Mouse (Mus musculus) CD4-positive helper T cell, adult 2 months (primary cell): ENCODE data around the gene Kcnk13.

ENCODE experiments used
- DNase-seq: peaks from one replicate; pipeline ENCODE4 v3.0.0-alpha.2; 2012; ENCODE audit warnings: low read depth, missing footprints, low spot score

The Kcnk13 gene

DNA sequence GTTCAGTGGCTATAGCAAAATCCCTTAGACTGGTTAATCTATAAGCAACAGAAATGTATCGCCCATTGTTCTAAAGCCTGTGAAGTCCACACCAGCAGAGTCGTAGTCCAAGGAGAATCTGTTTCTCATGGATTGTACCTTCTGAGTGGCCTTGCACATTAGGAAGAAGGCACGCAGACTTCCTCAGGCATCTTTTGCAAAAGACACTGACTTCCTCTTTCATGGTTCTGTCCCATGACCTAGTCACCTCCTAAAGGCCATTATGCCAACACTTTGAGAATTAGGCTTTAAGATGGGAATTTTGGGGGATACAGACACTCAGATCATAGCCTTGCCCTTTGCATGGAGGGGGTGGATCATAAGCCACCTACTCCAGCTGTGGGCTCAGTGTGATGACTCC, 48.5 kb downstream of the Kcnk13 start:
- DNase-seq = no peak

DNA sequence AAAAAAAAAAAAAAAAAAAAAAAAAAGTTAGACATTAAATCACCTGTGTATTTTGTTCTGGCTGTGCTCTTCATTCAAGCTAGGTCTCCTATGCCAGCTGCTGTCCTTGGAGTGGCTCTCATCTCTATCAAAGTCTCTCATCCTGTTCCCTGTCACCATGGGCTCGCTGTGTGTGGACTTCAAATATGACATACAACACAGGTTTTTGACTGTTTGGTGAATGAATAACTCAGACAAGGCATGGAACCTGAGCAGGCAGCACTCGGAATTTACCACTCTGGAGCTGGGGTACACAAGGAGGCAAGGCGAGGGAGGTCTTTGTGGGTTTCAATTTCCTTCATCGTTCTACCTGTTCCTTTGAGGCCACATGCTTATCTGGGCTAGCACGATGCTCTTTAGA, 50.8 kb downstream of the Kcnk13 start:
- no peak for DNase-seq

DNA sequence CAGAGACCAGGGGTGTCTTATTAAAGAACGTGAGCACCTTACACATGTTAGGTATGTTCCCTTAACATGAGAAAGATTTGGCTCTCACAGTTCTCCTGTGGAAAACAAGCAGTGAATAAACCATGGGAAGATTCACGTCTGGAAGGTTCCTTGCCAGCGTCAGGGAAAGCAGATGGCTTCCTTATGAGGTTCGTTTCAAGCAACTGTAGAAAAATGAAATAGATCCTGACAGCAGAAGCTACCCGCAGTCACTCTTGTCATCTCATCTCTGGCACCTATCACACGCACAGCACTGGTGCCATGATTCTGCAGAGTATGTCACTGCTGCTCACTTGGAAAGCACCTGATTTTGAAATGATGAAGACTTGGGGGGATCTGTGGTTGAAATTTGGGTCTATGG, 53.4 kb downstream of the Kcnk13 start:
- no peak for DNase-seq

DNA sequence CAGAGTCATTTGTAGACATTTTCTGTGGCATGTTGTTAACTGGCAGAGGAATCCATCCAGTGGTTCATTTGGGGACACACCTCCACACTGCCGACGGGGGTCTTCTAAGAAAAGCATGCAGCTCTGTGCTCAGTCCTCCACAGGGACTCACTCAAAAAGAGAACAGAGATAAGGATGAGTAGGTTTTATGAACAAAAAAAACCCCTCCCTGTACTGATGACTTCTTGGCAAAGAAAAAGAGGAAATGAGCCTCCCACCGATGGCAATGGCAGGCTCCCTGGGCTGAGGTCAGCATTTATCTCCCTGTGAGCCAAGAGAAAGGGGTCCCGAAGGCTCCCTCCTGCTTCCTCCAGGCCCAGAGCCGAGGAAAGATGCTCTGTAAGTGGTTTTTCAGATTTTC, 58.2 kb downstream of the Kcnk13 start:
- no peak for DNase-seq

DNA sequence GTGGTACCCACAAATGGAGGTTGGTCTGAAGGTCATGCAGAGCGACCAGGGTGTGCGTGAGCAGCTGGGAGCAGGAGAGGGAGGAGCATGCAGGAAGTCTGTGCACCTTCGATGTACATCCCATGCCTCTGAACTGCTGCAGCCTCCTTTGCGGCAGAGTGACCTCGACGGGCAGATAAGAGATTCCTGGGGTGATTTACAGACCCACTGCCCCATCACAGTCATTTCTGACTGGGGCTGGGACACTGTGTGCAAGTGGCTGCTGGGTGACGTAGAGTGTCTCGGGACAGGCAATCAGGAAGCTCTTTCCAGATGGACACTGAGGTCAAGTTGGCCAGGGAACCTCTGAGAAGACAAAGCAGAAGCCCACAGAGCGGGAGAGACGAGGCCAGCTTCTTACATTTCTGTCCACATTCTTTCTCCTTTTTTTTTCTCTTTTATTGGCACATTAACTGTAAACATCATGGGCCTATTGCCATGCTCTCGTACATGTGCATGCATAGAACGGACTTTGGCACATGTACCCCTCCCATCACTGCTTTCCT, 59.6 kb downstream of the Kcnk13 start:
- DNase-seq = no peak

DNA sequence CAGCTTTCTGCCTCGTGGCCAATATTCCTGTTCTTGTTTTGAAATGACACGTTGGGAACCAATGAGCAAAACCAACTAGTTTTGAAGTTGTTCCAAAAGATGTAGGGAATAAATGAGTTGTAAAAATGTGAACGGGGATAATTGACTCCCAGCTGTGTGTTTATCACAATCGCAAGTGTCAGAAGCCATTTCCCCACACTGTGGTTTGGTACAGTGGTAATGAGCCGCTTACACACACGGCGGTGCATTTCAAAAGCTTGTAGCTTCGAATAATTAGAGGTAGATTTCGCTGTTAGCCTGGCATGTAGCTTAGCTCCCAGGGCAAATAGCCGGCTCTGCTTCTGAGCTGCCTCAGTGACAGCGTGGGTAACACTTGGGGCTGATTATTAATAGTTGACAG, 61.4 kb downstream of the Kcnk13 start:
- no peak for DNase-seq

DNA sequence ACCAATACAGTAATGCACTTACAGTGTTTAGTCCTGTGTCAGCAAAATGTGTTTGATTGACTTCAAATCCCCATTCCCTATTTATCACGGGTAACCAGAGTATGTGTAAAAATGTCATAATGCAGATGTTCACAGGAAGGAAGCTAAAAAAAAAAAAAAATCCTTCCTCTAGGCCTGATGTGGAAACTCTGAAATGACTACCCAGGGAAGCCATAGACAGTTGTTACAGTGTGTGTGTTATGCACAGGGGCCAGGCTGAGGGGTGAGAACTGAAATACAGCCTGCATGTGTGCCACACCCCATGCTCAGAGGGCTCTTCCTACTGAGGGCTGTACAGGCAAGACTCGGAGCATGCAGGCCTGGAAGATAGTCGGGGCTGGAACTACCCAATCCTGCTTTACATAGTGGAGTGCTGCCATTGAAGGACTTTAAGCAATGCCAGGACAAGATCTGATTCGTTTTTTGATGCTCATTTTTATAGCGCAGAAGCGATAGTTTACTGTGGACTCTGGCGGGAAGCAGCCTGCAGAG, 62.5 kb downstream of the Kcnk13 start:
- no peak for DNase-seq

DNA sequence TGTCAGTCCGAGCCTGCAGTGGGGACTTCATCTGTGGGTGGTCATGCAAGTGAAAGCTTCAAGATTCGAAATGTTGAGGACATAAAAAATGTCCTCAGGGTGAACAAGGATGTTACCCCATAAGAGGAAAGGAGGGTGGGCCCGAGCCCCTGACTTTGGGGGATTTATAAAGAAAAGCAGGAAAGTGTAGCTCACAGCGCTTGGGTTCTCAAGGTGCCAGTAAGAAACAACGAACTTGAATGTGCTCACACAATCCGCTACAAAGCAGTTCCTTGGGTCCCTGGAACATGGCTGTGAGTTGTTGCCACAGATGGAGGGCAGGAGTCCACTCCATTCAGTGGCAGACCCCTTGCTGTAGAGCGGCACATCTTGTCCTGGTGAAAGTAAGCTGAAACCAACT, 63.0 kb downstream of the Kcnk13 start:
- no peak for DNase-seq

DNA sequence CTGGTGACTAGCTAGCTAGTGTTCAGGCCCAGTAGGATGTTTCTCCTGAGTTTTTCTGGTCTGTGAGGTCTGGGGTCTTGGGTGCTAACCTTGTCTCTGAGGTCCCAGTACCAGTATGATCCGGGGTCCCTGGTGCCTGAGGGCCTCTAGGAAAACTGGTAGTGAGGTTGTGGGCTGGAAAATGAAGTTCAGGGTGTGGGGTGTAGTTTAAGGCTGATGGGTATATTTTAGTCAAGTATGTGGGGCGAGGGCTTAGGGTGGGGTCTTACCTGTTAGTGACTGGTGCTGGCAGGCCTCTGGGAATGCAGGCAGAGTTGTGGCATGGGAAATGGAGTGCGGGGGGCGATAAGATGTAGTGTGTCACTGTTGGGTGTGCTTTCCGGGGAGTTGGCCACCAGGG, 67.4 kb downstream of the Kcnk13 start:
- no peak for DNase-seq

DNA sequence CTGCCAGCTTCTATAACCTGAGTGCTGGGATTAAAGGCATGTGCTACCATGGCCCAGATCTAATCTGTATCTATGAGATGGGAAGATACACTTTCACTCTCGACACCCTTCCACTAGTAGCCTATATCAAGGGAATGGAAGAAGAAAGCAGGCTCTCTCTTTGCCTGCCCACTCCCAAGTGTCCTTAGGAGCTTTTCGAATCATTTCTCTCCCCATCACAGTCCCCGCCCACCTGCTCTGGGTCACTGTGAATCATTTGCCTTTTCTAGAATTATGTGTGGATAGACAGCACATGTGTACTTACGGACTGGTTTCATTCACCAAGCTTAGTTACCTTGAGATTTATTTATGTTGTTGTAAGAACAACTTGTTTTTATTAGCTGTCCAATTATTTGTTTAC, 68.2 kb downstream of the Kcnk13 start:
- no peak for DNase-seq

DNA sequence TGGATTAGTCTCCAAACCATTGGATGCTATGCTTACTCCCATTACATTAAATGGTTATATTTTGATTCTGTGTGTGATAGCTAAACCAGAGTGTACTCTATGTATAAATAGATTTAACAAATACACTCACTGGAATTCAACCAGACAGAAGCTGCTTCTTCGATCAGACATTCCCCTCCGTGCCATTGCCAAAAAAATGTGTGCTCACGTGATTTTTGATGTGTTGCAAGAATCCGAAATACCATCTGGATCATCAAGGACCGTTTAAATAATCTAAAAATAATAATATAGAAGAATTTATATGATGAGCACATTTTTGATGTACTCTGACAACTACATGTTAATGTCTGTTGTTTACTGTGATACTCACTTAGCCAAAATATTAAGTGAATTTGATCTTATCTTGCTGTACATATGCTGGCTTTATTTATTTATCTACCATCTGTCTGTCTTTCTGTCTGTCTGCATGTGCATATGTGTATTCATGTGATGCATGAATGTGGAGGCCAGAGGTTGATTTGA, 74.5 kb downstream of the Kcnk13 start:
- no peak for DNase-seq

DNA sequence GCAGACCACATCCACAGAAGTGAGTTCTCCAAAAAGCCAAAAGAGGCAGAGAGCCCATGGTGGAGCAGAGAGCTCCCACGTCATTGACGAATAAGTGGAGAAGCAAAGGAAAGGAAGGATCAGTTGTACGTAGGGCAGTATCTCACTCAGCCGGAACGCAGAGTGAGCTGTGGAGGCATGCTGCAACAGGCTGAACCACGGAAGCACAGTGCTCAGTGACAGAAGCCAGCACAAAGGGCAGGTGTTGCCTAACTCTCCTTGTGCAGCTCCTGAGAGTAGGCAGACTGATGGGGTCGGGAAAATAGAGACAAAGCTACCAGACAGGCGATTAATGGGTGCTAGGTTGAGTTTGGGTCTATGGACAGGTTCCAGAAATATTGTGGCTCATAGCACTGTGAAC, 77.8 kb downstream of the Kcnk13 start:
- no peak for DNase-seq

DNA sequence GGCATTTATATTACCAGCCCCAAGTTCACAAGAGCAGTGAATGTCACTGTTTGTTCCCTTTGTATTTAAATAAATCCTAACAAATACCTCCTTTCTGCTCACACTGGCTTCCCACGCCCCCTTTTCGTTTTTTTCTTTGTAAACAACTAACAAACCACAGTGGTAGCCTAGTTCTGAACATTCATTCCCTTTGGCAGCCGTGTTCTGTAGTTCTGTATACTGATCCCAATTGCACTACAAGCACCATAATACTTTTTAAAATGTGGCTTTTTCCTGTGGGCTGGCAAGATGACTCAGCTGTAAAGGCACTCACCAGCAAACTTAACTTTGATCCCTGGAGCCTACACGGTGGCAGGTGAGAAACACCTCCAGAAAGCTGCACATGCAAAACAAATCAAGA, 80.4 kb downstream of the Kcnk13 start:
- no peak for DNase-seq

DNA sequence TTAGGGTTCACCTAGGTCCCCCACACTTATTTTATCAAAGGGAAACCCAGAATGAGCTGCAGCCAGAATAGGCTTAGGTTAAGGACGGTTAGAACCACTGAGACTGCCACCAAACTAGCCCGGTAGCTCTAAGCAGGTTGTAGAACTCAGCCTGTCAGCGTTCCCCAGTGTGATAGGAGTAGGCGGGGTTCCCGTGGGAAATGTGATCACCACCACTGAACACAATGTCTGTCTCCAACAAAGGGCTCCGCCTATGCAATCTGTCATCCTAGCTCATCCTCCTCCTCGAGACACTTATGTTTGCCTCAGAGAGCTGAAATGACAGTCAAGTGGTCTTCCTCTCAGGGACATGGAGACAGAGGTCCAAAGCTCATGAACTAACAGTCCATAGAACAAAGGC, 86.3 kb downstream of the Kcnk13 start:
- no peak for DNase-seq

DNA sequence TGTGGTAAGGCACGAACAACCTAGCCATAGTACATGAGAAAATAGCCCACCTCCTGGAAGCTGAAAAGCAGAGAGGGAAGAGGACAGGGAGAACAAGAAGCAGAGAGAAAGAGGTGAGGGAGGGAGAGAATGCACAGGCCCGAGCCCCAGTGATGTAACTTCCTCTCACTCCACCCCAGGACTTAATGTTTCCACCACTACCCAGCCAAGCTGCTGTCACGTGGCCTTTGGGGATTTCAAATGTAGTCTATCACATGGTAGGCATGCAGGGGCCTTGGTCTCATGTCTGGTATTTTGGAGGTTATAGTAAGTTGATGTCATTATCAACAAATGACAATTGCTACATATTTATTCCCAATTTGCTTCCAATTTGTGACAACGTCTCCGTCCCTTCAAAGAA, 89.3 kb downstream of the Kcnk13 start:
- DNase-seq = no peak

DNA sequence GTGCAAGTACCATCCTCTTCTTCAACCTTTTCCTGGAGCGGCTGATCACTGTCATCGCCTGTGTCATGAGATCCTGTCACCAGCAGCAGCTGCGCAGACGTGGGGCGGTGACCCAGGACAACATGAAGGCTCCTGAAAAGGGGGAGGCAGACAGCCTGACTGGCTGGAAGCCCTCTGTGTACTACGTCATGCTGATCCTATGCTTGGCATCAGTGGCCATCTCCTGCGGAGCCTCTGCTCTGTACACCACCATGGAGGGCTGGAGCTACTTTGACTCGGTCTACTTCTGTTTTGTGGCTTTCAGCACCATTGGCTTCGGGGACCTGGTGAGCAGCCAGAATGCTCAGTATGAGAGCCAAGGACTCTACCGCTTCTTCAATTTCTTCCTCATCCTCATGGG, 96.8 kb downstream of the Kcnk13 start:
- no peak for DNase-seq

DNA sequence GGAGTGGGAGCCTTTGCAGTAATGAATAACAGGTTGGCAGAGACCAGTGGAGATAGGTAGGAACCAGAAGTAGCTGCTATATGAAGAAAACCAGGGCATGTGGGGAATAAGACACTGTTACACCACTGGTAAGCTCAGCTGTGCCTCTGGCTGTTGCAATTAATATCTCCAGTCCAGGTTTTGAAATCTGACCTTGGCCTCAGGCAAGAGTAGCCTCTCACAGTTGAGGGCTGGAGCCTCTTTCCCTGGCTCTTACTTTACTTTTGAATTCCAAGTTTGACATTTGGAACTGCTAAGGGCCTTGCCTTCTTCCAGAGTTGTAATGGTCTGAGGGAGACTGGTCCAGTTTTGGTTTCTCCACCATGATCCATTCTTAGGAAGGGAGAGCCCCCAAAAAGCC, 97.5 kb downstream of the Kcnk13 start:
- no peak for DNase-seq

DNA sequence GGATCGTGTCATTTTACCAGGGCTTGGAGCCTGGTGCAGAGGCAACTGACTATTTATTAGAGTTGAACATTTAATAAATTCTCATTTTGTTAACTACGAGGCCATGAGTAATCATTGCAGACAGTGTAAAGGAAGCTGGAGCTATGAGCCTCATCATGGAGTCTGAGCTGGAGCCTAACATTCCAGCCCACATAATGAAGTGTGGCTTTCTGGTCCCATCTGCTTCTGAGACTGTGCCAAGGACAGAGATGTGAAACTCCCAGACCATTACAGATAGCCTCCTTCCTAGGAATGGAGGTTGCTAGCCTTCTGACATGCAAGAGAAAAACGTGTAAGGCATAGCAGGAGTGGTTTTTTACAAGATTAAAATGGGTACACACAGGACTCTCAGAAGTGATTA, 98.3 kb downstream of the Kcnk13 start:
- DNase-seq = no peak

DNA sequence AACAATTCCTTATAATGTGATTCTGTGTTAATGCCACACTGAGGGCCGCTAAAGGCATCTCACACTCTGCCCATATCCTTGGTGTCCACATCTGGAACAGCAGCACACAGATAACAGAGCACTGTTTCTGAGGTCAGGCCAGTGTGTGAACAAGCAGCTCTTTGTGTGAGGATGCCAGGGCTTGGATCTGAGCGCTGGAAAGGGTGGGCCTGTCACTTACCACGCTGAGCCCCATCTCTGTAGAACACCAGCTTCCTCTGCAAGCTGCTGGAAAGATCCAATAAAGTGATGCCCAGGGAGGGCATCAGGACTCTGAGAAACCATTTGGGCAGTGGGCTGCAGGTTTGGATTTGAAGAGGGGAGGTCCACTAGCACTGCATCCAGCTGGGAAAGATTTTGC, 100.8 kb downstream of the Kcnk13 start:
- no peak for DNase-seq

DNA sequence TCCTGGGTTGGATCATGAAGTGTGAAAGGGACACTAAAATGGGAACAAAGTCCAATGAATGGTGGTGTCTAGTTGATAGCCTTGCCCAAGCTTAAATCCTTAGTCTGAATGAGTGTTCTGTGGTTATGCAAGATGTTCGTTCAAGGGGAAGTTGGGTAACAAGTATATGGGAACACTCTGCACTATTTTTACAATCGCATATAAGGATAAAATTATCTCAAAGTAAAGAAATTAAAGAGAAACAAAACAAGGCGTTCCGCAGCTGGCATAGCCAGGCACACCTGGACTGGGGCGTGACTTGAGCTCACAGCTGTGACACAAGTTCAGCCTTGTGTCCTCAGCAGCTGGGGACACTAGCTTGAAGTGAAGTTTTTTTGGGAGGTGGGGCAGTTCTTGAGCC, 103.2 kb downstream of the Kcnk13 start:
- DNase-seq = no peak

DNA sequence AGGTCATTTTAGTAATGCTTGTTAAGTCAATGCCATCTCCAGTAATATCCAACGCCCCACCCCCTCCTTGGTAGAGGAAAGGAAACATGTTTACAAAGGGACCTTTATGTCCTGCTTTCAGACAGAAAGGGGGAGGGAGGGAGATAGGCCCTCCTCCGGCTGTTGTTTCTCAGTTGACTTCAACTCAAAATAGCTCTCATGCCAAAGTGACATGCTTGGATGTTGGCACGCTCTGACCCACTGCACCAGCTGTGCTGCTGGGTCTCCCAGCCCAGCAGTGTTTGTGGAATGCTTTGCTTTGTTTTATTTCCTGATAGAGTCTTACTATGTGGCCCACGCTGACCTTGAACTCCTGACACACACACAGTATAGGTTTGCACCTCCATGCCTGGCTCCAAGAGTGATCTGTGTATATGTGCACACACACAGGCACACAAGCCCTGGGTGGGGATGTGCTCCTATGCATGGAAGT, 108.9 kb downstream of the Kcnk13 start:
- no peak for DNase-seq

DNA sequence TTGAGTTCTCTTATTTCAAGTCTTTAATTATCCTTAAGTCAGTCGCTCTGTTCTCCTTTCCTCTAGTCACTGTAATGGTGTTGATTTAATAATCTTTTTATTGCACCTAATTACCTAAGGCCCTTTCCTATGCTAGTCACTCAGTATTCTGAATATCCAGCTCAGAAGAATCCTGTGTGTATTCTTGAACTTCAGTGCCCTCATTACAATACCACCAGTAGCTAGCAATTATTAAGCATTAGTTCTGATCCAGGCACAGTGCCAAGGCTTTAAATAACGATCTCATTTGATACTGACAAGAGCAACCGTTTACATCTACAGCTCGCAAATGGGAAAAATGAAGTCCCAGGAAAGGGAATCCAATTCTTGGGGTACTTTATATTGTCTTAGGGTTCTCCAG, 111.4 kb downstream of the Kcnk13 start:
- no peak for DNase-seq

DNA sequence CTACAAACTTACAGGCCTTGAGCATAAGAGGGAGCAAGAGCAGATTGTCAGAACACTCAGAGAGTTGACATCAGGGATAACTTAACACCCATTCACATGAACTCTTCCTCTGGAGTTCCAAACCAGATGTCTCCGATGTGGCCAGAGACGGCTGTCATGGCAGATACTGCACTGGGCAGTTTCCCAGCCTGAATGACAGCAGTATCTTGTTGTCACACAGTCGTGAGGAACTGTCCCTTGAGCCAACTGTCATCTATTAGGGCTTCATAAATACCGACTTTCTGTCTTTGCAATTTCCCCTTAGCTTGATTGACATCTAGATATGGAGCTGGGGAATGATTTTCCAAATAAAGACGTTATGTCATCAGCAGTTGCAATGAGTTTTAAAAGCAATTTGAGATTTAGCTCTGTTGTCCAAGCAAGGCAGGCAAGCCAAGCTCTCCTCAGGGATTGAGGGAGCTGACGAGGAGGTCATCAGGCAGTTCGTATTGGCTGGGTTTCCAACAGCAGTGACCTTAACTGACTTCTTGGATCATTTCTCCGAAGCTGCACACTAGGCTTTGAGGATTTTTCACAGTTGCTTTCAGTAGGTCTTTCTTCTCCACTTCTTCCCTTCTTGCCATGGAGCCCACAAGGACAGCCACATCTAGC, 115.5 kb downstream of the Kcnk13 start:
- no peak for DNase-seq

DNA sequence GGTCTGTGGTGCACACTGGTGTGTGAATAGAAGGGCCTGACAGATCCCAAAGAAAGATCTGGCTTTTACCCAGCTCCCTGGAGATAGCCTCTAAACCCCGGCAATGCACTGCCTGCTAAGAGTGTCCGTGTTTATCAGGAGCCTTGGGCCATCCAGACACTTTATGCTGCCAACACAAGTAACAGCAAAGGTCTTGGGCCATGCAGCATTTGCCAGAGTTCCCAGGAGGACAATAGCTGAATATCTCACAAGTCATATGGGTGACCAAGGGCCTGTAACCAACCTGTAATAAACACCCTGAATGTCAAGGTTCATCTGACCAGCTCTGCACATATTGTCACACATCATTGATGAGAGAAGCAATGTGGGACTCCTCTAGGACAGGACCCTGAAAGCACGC, 123.7 kb downstream of the Kcnk13 start:
- DNase-seq = no peak
